Mouse (Mus musculus) adrenal gland, adult 2 months (tissue): ENCODE results near the gene Adra1b. TPM values are rescaled to one million over a fixed set of nuclear protein-coding genes. Genes with fewer than 3 reads are reported as not detected.

Experiments
- DNase-seq: peaks from one replicate; pipeline ENCODE4 v3.0.0; 2021
- polyA plus RNA-seq: library from polyadenylated mRNA; depleted of rRNA; stranded (reverse); fragments of >200 nt; gene quantifications from 2 replicates; pipeline ENCODE4 v1.2.3, GENCODE M21; 2012
- total RNA-seq, 2 experiments: library from RNA; stranded (reverse); gene quantifications; 2 replicates each; pipeline ENCODE4 v1.2.3; 2021

The Adra1b gene
- total and polyA plus RNA-seq, 3 experiments = 2.7 to 6.4 (median 5.9) TPM

- DNase-seq = no peak
Observed at GRCm38 (mm10) chr11:43820552-43821460, 80.2 kb downstream of the Adra1b start.

DNA sequence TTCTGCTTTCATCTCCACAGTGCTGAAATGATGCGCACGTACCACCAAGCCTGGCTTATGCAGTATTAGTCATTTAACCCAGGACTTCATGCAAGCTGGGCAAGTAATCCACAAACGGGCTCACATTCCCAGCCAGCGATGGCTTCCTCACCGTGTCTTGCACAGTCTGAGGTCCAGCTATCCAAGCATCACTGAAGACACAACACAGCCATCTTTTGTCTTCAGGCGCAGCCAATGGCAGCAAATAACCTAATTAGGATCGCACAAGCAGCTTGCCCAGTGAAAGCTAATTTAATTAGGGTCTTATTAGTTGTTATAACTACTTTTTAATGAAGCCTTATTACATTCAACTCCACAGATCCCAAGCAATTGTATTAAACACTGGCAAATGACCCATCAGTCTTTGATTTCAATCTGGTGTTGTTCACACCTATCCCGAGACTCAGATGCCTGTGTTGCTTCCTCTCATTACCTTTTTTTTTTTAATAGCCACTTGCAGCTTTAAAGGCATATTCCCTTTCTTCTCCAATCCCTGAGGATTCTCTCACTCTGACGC lies 83.6 kb downstream of the Adra1b start:
- no peak for DNase-seq

- DNase-seq = no peak
Observed at GRCm38 (mm10) chr11:43812535-43812934, 88.5 kb downstream of the Adra1b start.

DNA sequence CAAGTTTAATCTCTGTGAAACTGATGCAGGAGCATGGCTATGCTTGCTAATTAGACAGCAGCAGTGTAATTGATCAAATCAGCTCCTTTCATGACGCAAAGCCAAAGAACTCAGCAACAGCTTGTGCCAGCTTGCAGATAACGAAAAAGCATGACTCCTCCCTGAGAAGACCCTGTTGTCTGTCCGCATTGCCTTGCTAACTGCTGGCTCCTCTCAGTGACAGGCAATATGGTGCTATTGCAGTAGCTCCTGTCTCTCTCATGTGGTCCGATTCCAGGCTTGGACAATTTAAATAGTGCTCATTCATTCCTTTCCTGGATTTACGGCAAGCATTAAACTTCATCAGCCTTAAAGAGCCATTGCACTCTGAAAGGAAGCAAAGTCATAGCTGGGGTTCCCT lies 93.3 kb downstream of the Adra1b start:
- no peak for DNase-seq

DNA sequence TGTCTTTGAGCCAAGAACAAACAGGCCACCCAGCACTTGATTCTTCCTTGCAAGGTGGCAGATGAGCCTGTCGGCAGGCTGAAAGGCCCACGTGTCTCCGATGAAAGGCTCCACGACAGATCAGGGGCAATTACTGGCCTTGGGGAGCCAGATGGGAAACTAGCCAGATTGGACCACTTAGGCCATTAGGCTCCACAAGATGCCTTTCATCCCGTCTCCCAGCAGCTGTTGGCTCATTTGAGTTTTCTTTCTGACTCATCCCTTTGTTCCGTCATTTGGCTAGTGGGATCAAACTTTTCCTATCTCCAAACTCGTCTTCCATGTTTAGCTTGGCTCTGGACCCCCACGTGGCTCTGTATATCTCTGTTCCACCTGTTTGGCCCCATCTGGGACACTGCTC lies 105.0 kb downstream of the Adra1b start:
- no peak for DNase-seq

DNA sequence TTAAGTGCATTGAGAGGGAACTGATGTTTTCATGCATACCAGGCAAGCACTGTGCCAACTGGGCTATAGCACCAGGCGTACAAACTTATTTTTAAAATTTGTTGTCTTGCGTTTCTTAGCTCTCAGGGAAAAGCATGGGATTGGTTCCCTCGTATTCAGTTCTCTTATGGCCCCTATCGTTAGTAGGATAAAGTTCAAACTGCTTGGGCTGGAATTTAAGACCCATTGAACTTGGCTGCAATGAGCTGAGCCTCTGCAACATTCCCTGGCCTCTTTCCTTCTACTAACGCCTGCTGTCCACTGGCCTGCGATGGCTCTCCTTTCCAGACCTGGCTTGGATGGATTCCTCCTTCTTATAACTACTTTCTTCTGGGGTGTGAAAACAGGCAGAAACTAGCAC lies 110.6 kb downstream of the Adra1b start:
- peak; percentile 9 for DNase-seq

- peak; percentile 76 for DNase-seq
Observed at GRCm38 (mm10) chr11:43783772-43784171, 117.2 kb downstream of the Adra1b start.

DNA sequence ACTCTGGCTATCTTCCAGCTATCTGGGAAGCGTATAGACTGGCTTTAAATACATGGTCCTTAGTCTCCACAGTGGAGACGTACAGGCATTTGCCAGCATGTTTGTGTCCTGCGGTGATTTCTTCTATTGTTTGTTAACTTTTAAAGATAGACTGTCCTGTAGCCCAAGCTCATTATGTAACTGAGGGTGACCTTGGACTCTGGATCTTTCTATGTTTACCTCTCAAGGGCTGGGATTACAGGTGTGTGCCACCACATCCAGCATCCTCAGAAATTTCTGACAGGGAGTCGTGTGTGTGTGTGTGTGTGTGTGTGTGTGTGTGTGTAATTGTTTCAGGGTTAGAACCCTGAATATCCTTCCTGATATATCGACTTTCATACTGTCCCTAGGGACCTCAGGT lies 117.9 kb downstream of the Adra1b start:
- no peak for DNase-seq

DNA sequence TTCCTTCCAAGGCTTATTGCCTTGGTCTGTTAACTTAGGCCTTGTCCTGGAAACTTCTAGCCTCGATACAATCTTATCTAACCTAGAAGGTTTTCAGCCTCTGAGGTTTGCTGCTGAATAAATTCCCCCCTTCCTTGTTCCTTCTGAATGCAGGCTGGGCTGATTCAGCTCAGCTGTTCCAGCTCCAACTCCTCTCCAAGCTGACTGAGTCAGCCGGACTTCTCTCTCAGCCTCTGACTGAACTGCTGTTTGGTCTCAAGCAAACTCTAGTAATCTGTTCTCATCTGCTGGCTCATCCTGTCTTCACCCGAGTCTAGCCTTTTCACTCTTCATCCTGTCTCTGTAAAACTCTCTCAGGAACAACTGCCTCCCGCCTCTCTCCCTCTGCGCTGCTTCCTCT lies 121.5 kb downstream of the Adra1b start:
- DNase-seq = no peak

GRCm38 (mm10) chr11:43776324-43776694 lies 124.7 kb downstream of the Adra1b start:
- no peak for DNase-seq

DNA sequence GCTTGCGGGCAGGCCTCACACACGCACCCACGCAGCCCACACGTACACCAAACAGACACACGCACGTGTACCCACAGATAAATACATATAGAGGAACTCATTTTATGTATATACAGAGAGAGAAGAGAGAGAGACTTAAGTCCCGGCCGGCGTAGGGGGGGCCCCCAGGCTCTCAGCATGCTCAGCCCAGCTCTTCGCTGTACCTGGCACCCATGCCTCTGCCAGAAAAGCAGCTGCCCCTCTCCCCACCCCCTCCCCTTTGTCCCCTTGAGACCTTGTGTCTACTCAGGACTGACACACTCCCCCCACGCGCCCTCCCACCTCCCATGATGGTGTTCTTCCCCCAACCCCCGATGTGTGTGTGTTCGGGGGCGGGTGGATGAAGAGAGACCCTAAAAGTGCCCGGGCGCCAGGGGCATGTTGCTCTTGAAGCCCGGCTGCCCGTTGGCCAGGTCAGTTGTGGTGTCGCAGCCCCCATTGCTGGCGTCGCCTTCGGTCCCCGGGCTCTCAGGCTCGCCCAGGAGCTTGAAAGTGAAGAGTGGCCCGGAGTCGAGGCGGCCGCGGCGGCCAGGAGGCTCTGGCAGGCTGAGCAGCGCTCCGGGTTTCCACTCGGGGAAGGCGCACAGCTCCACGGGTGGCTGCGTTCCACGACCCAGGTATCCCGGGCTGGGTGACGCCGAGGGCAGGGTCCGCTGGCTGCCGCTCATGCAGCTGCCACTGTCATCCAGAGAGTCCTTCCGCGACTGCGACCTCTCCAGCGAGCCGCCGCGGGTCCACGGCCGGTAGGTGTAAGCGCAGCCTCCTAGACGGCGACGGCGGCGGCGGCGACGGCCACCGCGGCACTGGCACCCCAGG lies 125.3 kb downstream of the Adra1b start:
- peak; percentile 39 for DNase-seq

DNA sequence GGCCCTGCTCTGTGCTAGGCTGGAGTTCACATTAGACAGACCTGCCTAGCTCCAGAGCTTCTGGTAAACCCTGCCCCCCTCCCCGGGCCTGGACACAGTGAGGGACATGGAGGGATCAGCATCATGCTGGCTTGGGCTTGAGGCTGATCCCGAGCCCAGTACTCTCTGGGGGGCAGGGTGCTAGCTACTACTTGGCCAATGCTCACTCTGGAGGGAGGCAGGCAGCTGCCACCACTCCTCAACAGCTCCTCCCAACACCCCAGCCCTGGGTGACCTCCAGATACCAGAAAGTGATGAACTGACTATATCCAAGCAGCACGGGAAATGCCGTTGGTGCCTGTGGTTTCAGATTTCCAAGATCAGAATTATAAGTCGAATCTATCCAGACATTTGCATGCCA lies 127.3 kb downstream of the Adra1b start:
- DNase-seq = peak; percentile 7

DNA sequence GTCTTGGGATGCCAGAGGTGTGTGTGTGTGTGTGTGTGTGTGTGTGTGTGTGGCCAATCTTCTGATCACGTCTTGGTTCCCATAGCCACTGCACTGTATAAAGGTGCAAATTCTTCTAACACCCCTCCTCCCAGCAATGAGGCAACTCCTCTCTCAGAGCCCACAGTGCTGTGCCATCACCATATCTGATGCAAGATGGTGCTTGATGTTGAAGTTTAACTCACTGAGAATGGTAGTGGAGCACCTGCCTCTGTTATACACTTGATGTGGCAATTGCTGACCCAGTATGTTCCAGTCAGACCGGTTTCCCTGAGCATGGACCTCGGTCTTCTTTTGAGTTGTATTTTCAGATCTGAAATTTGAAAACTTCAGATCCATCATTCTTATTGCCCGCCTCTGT lies 130.9 kb downstream of the Adra1b start:
- no peak for DNase-seq

GRCm38 (mm10) chr11:43767749-43768148 lies 133.3 kb downstream of the Adra1b start:
- no peak for DNase-seq

DNA sequence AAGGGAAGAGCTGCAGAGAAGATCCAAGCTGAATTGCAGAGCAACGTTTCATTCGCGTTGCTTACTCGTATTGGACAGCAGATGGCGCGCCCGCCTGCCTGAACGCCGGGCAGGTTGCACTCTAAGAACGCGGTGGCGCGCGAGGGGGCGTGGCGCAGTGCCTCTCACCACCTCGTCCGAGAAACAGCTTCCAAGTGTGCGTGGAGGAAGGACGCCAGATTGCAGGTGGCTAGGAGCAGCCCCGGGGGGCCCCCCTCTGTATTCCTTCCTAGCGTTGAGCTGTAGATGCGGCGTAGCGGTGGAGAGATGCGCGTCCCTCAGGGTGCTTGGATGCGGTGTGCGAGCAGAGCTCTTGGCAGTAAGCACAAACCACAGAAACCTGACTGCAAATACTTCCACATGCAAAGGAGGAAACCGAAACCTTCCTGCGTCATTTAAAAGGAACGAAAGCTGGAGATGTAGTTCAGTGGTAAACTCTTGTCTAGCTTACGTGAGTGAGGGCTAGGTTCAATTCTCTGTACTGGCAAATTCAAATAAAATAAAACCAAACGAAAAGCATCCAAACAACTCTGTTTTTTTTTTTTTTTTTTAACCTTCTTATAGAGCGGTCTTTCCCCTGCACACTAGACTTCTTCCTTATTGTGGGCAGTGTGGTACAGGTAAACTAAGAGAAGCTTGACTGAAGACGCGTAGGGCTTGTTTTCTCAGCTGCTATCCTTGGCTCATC lies 133.9 kb downstream of the Adra1b start:
- DNase-seq = peak; percentile 76

GRCm38 (mm10) chr11:43758436-43758835 lies 142.6 kb downstream of the Adra1b start:
- DNase-seq = no peak

- DNase-seq = no peak
Observed at GRCm38 (mm10) chr11:43755411-43755810, 145.6 kb downstream of the Adra1b start.

- DNase-seq = no peak
Observed at GRCm38 (mm10) chr11:43754568-43754967, 146.4 kb downstream of the Adra1b start.

GRCm38 (mm10) chr11:43751542-43751941 lies 149.5 kb downstream of the Adra1b start:
- DNase-seq = no peak

- peak; percentile 97 for DNase-seq
Observed at GRCm38 (mm10) chr11:43747233-43748226, 153.5 kb downstream of the Adra1b start, which contains the start of gene Ttc1. Gene Ttc1 (minus strand): TSS chr11:43748008.
